Mouse (Mus musculus) testis, adult 2 months (tissue): ENCODE measurements around the gene Cd151.

Experiments
- CTCF ChIP-seq: fragments of 200-500 bp; IDR thresholded peaks from 2 replicates; pipeline ENCODE4 v1.5.1; 2012; ENCODE audit warnings: low read depth, mild to moderate bottlenecking, inconsistent platforms, low read length, moderate library complexity; ENCODE audit not compliant: control insufficient read depth, insufficient read depth, insufficient replicate concordance
- POLR2A ChIP-seq: fragments of 200-500 bp; IDR thresholded peaks from 2 replicates; pipeline ENCODE4 v1.6.1; 2012; ENCODE audit warnings: low read depth, mild to moderate bottlenecking, inconsistent platforms, low read length, moderate library complexity; ENCODE audit not compliant: control insufficient read depth

- TF ChIP-seq CTCF, result no peak
- TF ChIP-seq POLR2A, result no peak
These were observed 28.7 kb downstream of the Cd151 start for GRCm38 (mm10) chr7:141495940-141496339.
